Mouse (Mus musculus): Measurements from ENCODE around the gene Il2rb. TPM values are rescaled to one million over a fixed set of nuclear protein-coding genes. Genes with fewer than 3 reads are reported as not detected.

The Il2rb gene
- polyA plus RNA-seq, 1 experiment from 2014 or later, result 0.41 TPM

DNA sequence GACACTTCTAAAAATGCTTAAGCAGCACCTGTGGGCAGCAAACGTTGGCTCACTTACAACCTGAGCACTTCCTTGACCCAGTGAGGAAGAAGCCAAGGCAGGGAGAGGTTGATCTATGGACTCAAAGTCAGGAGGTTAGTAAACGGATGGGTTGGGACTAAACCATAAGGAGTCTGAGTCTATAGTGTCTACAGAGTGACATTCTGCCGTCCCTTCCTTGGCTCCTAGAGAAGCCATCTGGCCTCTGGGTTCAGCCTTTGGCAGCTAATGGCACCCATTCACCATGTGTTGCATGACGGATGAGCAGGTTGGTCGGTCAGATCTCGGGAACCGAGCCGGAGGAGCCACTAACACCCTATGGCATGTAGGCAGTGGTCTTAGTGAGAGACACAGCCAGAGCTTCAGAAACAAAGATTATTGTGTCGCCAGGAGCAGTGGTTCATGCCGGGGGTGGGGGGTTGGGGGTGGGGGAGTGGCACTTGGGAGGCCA, 38.3 kb upstream of the Il2rb start:
- Histone ChIP-seq H3K4me3 (ENCODE audit: low read depth, low read length) (no peak overlapping the region), H3K36me3 (ENCODE audit: control insufficient read depth, insufficient read depth, low read length) (no peaks in the 10 kb centered on the region), H3K9me3 (ENCODE audit: control insufficient read depth, low read depth, low read length) (no peaks in the 10 kb centered on the region), H3K9ac (replicated peaks; ENCODE audit: low read depth, low read length) (no peak overlapping the region), H3K27ac (ENCODE audit: low read length) (peak overlapping the region; percentile 87; the same call in 1 of the 2 replicates), H3K4me1 (ENCODE audit: control insufficient read depth, insufficient read depth, low read length) (peaks cover 24% of the 10 kb centered on the region), H3K27me3 (ENCODE audit: control insufficient read depth, insufficient read depth, low read length) (no peaks in the 10 kb centered on the region), H3K4me2 (replicated peaks; ENCODE audit: low read depth, low read length) (no peak overlapping the region)
- no peak for ATAC-seq (ENCODE audit: insufficient number of reproducible peaks, insufficient read depth, low FRiP score, low read depth)
- WGBS, result 67% methylated on average over 10 of the region's 10 CpGs

DNA sequence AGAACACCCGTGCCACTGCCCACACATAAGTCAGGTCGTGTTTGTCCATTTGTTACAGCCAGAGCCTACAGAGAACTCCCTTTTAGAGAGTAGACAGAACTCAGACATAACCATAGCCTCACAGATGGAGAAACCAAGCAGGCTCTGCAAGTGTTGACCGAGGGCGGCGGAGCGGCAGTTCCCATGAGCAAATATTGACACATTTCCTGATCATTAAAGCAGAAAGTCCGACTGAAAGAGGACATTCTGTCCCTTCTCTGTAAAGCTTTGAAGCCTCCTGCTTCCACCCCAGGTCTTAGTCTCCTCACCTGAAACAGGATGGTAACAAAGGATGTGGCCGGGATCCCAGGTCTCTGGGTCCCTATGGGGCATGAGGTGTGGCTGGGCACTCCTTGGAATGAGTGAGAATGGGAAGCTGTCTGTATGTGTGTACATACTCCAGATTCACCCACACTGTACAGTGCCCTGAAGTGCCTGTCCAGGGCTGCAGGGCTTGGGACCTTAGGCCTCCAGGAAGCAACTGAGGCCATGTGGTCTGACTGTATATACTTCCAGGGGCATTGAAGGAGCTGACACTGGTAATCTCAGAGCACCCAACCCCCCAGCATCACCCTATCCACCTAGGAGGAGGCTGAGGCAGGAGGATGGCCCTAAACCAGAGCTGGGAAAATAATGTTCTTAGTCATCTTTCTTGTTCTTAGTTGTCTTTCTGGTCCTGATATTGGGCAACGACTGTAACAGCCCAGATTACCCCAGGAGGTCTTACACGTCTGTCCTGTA, 37.7 kb upstream of the Il2rb start:
- Histone ChIP-seq H3K4me3 (ENCODE audit: low read depth, low read length) (no peak overlapping the region), H3K9ac (replicated peaks; ENCODE audit: low read depth, low read length) (no peak overlapping the region), H3K9me3 (ENCODE audit: control insufficient read depth, low read depth, low read length) (no peaks in the 10 kb centered on the region), H3K4me2 (replicated peaks; ENCODE audit: low read depth, low read length) (no peak overlapping the region), H3K27ac (ENCODE audit: low read length) (peak overlapping the region; percentile 87), H3K4me1 (ENCODE audit: control insufficient read depth, insufficient read depth, low read length) (peaks cover 27% of the 10 kb centered on the region), H3K36me3 (ENCODE audit: control insufficient read depth, insufficient read depth, low read length) (no peaks in the 10 kb centered on the region), H3K27me3 (ENCODE audit: control insufficient read depth, insufficient read depth, low read length) (no peaks in the 10 kb centered on the region)
- 62% methylated on average over 10 of the region's 10 CpGs for WGBS
- peak; percentile 7; the same call in 1 of the 2 replicates for ATAC-seq (ENCODE audit: insufficient number of reproducible peaks, insufficient read depth, low FRiP score, low read depth)

DNA sequence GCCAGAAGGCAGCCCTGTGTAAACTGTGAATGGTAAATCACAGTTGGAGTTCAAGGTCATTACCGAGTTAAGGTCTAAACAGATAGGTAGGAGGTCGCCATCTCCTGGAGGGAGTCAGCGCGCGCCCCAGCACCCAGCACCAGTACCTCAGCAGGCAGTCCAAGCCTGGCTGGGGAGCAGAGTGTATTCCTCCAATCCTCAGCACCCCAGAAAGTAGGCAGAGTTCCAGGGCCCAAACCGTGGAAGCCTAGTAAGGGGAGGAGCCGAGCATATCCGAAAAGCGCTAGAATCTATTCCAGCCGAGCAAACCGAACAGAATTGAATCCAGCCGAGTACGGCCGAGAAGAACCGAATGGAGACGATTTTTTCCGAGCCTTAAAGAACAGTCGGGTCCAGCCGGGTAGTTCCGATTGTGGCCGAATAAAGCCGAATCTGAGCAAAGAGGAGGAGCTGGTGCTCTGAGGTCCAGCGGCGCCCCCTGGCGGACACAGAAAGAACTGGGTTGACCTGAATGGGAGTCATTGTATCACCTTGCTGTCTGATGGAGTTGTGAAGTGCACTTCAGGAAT, 36.9 kb upstream of the Il2rb start:
- Histone ChIP-seq H3K27ac (ENCODE audit: low read length) (peak overlapping the region; percentile 87), H3K4me1 (ENCODE audit: control insufficient read depth, insufficient read depth, low read length) (peaks cover 27% of the 10 kb centered on the region), H3K4me3 (ENCODE audit: low read depth, low read length) (peak overlapping the region; percentile 10), H3K4me2 (replicated peaks; ENCODE audit: low read depth, low read length) (peak overlapping the region; percentile 32), H3K9me3 (ENCODE audit: control insufficient read depth, low read depth, low read length) (no peaks in the 10 kb centered on the region), H3K27me3 (ENCODE audit: control insufficient read depth, insufficient read depth, low read length) (no peaks in the 10 kb centered on the region), H3K36me3 (ENCODE audit: control insufficient read depth, insufficient read depth, low read length) (no peaks in the 10 kb centered on the region), H3K9ac (replicated peaks; ENCODE audit: low read depth, low read length) (no peak overlapping the region)
- under 1% methylated on average over 25 of the region's 25 CpGs for WGBS
- ATAC-seq (ENCODE audit: insufficient number of reproducible peaks, insufficient read depth, low FRiP score, low read depth), result peak; percentile 81

DNA sequence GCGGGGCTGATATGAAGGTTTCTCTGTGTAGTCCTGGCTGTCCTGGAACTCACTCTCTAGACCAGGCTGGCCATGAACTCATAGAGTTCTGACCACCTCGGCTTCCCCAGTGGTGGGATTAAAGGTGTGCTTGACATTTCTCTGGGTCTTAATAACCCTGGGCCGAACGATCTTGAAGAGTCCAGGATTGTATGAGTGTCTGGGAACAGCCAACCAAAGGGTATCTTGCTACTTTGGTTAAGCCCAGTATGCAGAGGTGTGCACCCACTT, 36.3 kb upstream of the Il2rb start:
- H3K9me3 ChIP-seq (ENCODE audit: control insufficient read depth, low read depth, low read length), result no peaks in the 10 kb centered on the region
- H3K27me3 ChIP-seq (ENCODE audit: control insufficient read depth, insufficient read depth, low read length), result no peaks in the 10 kb centered on the region
- H3K4me3 ChIP-seq (ENCODE audit: low read depth, low read length), result peak overlapping the region; percentile 10
- ATAC-seq (ENCODE audit: insufficient number of reproducible peaks, insufficient read depth, low FRiP score, low read depth), result no peak
- H3K9ac ChIP-seq (replicated peaks; ENCODE audit: low read depth, low read length), result no peak overlapping the region
- H3K4me1 ChIP-seq (ENCODE audit: control insufficient read depth, insufficient read depth, low read length), result peaks cover 27% of the 10 kb centered on the region
- H3K36me3 ChIP-seq (ENCODE audit: control insufficient read depth, insufficient read depth, low read length), result no peaks in the 10 kb centered on the region
- H3K27ac ChIP-seq (ENCODE audit: low read length), result peak overlapping the region; percentile 87
- 71% methylated on average over 4 of the region's 4 CpGs for WGBS
- H3K4me2 ChIP-seq (replicated peaks; ENCODE audit: low read depth, low read length), result peak overlapping the region; percentile 32

DNA sequence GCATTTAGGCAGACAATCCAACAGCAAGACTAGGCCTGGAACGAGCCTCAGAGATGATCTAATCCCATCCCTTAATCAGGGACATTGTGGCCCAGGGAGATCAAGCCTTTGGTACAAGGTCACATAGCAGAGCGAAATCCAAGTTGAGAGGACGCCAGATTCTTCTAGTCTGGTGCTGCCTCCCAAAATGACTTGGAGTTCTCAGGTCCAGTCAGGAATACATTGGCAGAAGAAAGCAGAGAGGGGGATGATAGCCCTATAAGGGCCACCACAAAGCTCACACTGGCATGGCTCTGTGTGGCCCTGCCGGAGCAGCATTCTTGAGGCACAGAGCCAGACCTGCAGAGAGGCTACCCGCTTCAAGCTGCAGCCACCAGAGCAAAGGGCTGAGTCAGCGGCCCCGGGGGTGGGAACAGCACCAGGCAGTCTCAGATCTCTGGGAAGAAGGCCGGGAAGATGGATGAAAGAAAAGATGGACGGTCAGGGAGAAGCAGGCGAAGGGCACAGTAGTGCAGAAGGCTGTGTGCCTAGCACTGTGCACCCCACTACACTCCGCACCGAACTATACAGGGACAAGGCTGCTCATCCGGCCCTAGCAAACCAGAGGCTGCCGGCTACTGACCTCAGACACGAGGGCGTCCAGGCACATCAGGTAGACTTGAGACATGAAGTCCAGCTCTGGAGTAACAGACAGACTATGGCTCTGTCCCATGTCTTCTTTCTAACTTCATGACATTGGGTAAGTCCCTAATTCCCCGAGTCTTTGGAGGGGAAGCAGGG, 35.8 kb upstream of the Il2rb start, which contains the start of gene C1qtnf6:
Gene C1qtnf6, minus strand, starts transcription at position 746 of the 780 bp plus-strand sequence.
- H3K27ac ChIP-seq (ENCODE audit: low read length), result peak within 1 kb of the TSS; percentile 87
- peak within 1 kb of the TSS; percentile 10 for H3K4me3 ChIP-seq (ENCODE audit: low read depth, low read length)
- H3K4me1 ChIP-seq (ENCODE audit: control insufficient read depth, insufficient read depth, low read length), result peaks cover 27% of the 10 kb centered on the region
- no peak for ATAC-seq (ENCODE audit: insufficient number of reproducible peaks, insufficient read depth, low FRiP score, low read depth)
- H3K9me3 ChIP-seq (ENCODE audit: control insufficient read depth, low read depth, low read length), result no peaks in the 10 kb centered on the region
- H3K4me2 ChIP-seq (replicated peaks; ENCODE audit: low read depth, low read length), result peak within 1 kb of the TSS; percentile 32
- 62% methylated on average over 17 of the region's 17 CpGs for WGBS
- H3K27me3 ChIP-seq (ENCODE audit: control insufficient read depth, insufficient read depth, low read length), result no peaks in the 10 kb centered on the region
- no peaks in the 10 kb centered on the region for H3K36me3 ChIP-seq (ENCODE audit: control insufficient read depth, insufficient read depth, low read length)
- no peak within 1 kb of the TSS for H3K9ac ChIP-seq (replicated peaks; ENCODE audit: low read depth, low read length)

DNA sequence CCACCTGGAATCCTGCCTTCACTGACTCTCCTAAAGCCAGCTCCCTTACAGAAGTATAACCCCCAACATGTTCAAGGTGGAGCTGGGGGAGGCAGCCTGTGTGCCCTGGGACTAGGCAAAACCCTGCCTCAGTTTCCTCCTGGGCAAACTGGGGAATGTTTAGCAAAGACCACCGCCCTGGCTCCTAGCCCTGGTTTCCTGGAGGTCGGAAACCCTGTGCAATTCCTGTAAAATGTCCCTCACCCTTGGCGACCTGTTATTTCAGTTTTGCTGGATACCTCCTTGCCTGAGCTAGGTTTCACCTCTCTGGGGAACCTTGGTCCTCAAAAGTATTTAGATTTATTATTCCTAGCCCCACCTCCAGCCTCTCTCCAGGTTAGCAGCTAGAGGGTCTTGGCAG, 35.1 kb upstream of the Il2rb start:
- WGBS, result 75% methylated on average over 3 of the region's 3 CpGs
- ATAC-seq (ENCODE audit: insufficient number of reproducible peaks, insufficient read depth, low FRiP score, low read depth), result no peak
- no peak overlapping the region for H3K9ac ChIP-seq (replicated peaks; ENCODE audit: low read depth, low read length)
- peak overlapping the region; percentile 79; the same call in 1 of the 2 replicates for H3K4me2 ChIP-seq (replicated peaks; ENCODE audit: low read depth, low read length)
- no peaks in the 10 kb centered on the region for H3K27me3 ChIP-seq (ENCODE audit: control insufficient read depth, insufficient read depth, low read length)
- peaks cover 27% of the 10 kb centered on the region for H3K4me1 ChIP-seq (ENCODE audit: control insufficient read depth, insufficient read depth, low read length)
- peak overlapping the region; percentile 91; the same call in 1 of the 2 replicates for H3K27ac ChIP-seq (ENCODE audit: low read length)
- no peaks in the 10 kb centered on the region for H3K36me3 ChIP-seq (ENCODE audit: control insufficient read depth, insufficient read depth, low read length)
- no peaks in the 10 kb centered on the region for H3K9me3 ChIP-seq (ENCODE audit: control insufficient read depth, low read depth, low read length)
- no peak overlapping the region for H3K4me3 ChIP-seq (ENCODE audit: low read depth, low read length)

DNA sequence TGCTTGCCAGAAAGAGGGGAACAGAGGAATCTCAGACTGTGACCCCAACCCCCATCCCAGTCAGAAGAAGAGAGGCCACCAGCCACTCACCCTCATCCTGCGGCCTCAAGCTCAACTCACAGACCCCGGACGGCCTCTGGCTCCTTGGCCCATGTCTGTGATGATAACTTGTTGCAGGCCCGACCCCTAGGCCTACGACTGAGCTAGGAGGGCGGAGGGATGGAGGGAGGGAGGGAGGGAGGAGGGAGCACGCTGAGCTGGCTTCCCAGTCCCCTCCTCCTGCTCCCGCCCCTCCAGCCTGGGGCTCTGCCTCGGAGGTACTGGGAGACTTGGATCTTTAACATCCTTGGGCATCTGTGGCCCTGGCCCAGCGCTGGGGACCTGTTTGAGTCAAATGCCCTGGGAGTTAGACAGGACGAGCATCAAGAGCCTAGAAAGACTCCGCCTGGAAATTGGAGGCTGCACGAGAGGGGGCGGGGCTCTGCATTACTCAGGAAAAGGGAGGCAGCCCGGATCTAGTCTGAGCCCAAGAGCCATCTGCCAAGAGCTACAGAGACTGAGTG, 34.4 kb upstream of the Il2rb start:
- peak overlapping the region; percentile 50 for H3K9ac ChIP-seq (replicated peaks; ENCODE audit: low read depth, low read length)
- H3K4me1 ChIP-seq (ENCODE audit: control insufficient read depth, insufficient read depth, low read length), result peaks cover 27% of the 10 kb centered on the region
- peak; percentile 61 for ATAC-seq (ENCODE audit: insufficient number of reproducible peaks, insufficient read depth, low FRiP score, low read depth)
- H3K4me3 ChIP-seq (ENCODE audit: low read depth, low read length), result peak overlapping the region; percentile 39
- no peaks in the 10 kb centered on the region for H3K27me3 ChIP-seq (ENCODE audit: control insufficient read depth, insufficient read depth, low read length)
- H3K36me3 ChIP-seq (ENCODE audit: control insufficient read depth, insufficient read depth, low read length), result no peaks in the 10 kb centered on the region
- H3K27ac ChIP-seq (ENCODE audit: low read length), result peak overlapping the region; percentile 91
- WGBS, result 2% methylated on average over 15 of the region's 15 CpGs
- no peaks in the 10 kb centered on the region for H3K9me3 ChIP-seq (ENCODE audit: control insufficient read depth, low read depth, low read length)
- peak overlapping the region; percentile 79 for H3K4me2 ChIP-seq (replicated peaks; ENCODE audit: low read depth, low read length)

Measured in stomach, embryonic 14.5 days (tissue).